In genomic region chr4:106162551-106162950, GRCm38 (mm10) we compare ENCODE assay signal across 13 mouse cellular contexts.
DNase-seq lines count a peak whose midpoint lies in the region.
"Had no signal": no experiment of that assay in that cellular context is flagged by ENCODE, and none has a peak within 500 bp of the region (broad histone marks: within the 10 kb centered on the region; RNA-seq: fewer than 3 reads in every experiment).

No protein-coding gene starts in this region.

- intact Hi-C loops in heart, postnatal 14 days (cut with DNase I), result no loop called here

- DNase-seq in gastrocnemius, adult 18-20 months (ENCODE audit: low spot score), result peak; percentile 63
- no peak for DNase-seq in gastrocnemius, postnatal 4 days (ENCODE audit: low spot score in 2 of 2)
- DNase-seq in heart, adult 11 months, result peak; percentile 93
- no peak for DNase-seq in heart, postnatal 14 days
- DNase-seq in lung, postnatal 36 days, result peak; percentile 35
- DNase-seq in lung, postnatal 25 days (ENCODE audit: low spot score), result no peak
- no peak for DNase-seq in cerebellum, adult 8-10 months
- DNase-seq: adrenal gland, adult 8-10 months; adrenal gland, postnatal 25 days; cerebellum, adult 11-12 months; cerebellum, adult 9-10 months; cerebellum, postnatal 14 days; heart, postnatal 36 days had no signal

Comparison
In these comparisons a context has a peak if more than half of its experiments do, and no peak if none do; other contexts are left out.
1. DNase-seq: peak in gastrocnemius, adult 18-20 months (single experiment), heart, adult 11 months (single experiment) and lung, postnatal 36 days (single experiment); none in gastrocnemius, postnatal 4 days (0 of 2), heart, postnatal 14 days (0 of 2), lung, postnatal 25 days (single experiment) and cerebellum, adult 8-10 months (single experiment).